Mouse (Mus musculus): ENCODE data around the gene Tmem51. TPM values are rescaled to one million over a fixed set of nuclear protein-coding genes. Genes with fewer than 3 reads are reported as not detected.
A peak's percentile ranks its signal among the peaks of the same experiment; 100 is the strongest.
"Not testable (repeated sequence)": the region's sequence is repeated elsewhere in the genome, so short reads cannot be mapped to it uniquely, and the experiment has no call there.

The Tmem51 gene
- polyA plus RNA-seq, 1 experiment from 2014 or later = 5.1 TPM

DNA sequence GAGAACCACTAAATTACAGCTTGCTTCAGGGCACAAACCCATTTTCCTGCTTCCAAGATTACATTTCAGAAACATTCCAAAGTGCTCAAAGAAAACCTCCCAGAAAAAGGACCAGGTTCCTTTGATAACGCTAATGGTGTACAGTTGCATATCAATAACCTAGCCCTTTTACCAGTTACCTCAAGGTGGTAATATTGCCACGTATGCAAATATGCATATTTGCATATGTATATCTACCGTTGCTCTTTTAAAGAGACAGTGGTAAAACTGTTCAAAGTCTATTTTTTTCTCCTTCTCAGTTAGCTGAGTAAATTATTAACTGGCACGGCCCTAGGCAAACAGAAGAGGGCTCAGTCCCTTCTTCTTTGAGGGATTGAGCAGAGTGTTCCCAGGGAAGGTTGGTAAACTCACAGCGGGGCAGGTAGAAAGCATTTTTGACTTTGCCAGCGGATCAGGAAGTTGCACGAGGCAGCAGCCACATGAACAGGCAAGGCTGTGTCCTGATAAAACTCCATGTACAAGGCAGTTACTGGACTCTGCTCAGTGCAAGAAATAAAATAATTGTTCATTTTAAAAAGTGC is 84.5 kb downstream of the Tmem51 start:
- Histone ChIP-seq H3K4me3 (ENCODE audit: low read depth, low read length) (no peak overlapping the region), H3K4me2 (ENCODE audit: low read depth) (no peak overlapping the region), H3K4me1 (ENCODE audit: control insufficient read depth, insufficient read depth, low read length) (no peaks in the 10 kb centered on the region), H3K9ac (ENCODE audit: low read length) (no peak overlapping the region), H3K9me3 (ENCODE audit: control insufficient read depth, low read length) (no peaks in the 10 kb centered on the region), H3K36me3 (ENCODE audit: control insufficient read depth, insufficient read depth, low read length) (no peaks in the 10 kb centered on the region), H3K27me3 (ENCODE audit: control insufficient read depth, insufficient read depth, low read length) (no peaks in the 10 kb centered on the region), H3K27ac (ENCODE audit: low read depth, low read length) (no peak overlapping the region)
- ATAC-seq (ENCODE audit: insufficient read depth, low FRiP score, low TSS enrichment) (no peak), DNase-seq (ENCODE audit: low spot score) (no peak)
- 47% methylated on average over 7 of the region's 7 CpGs for WGBS

DNA sequence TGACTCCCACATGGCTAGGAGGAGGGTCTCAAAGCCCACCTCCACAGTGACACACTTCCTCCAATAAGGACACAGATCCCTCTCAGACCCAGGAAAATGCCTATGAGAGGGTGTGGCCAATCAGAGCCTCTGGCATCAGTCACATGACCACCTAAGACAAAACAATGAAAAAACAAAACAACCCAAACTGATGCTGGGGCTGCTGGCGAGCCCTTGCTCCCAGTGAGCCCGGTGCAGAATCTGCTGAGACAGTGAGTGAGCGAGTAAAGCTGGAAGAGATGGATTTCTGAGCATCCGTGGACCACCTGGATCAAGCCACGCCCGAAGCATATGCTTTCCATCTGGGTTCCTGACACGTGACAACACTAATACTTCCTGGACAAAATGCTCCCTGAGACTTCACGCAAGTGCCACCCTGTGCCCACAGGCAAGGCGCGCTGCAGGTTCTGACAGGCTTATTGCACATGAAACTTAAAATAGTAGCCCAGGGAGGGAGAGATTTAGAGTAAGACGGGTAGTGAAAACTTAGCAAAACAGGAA is 85.8 kb downstream of the Tmem51 start:
- ATAC-seq (ENCODE audit: insufficient read depth, low FRiP score, low TSS enrichment) = peak; percentile 84
- 31% methylated on average over 11 of the region's 11 CpGs for WGBS

DNA sequence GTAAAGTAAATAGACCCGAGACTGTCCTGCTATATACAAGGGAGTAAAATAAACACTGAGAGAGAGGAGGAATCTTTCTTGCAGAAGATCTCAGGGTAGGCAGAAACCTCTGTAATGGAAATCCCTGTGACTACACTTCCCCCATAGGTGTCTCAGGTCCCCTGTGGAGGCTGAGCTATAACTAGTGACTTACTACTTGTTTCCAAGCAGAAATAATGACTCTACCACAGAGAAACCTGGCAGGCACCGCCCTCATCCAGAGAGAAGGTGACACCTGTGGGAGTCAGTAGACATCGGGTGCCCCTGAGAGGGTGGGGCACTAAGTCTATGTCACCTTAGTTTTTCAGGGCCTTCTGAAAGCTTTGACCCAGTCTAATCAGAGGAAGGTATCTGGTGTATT is 87.2 kb downstream of the Tmem51 start:
- Histone ChIP-seq H3K4me3 (ENCODE audit: low read depth, low read length) (no peak overlapping the region), H3K4me1 (ENCODE audit: control insufficient read depth, insufficient read depth, low read length) (no peaks in the 10 kb centered on the region), H3K9me3 (ENCODE audit: control insufficient read depth, low read length) (no peaks in the 10 kb centered on the region), H3K27ac (ENCODE audit: low read depth, low read length) (no peak overlapping the region), H3K4me2 (ENCODE audit: low read depth) (no peak overlapping the region), H3K27me3 (ENCODE audit: control insufficient read depth, insufficient read depth, low read length) (no peaks in the 10 kb centered on the region), H3K9ac (ENCODE audit: low read length) (no peak overlapping the region), H3K36me3 (ENCODE audit: control insufficient read depth, insufficient read depth, low read length) (no peaks in the 10 kb centered on the region)
- WGBS = 72% methylated on average over 3 of the region's 3 CpGs
- DNase-seq (ENCODE audit: low spot score) (no peak), ATAC-seq (ENCODE audit: insufficient read depth, low FRiP score, low TSS enrichment) (no peak)

More for the DNA sequence above, 85.8 kb downstream of the Tmem51 start:
- H3K9ac ChIP-seq (ENCODE audit: low read length) = peak overlapping the region; percentile 27
- H3K27me3 ChIP-seq (ENCODE audit: control insufficient read depth, insufficient read depth, low read length) = no peaks in the 10 kb centered on the region
- peak overlapping the region; percentile 42 for H3K4me2 ChIP-seq (ENCODE audit: low read depth)
- DNase-seq (ENCODE audit: low spot score) = peak; percentile 50
- H3K27ac ChIP-seq (ENCODE audit: low read depth, low read length) = no peak overlapping the region
- peak overlapping the region; percentile 23; the same call in 1 of the 2 replicates for H3K4me3 ChIP-seq (ENCODE audit: low read depth, low read length)
- no peaks in the 10 kb centered on the region for H3K9me3 ChIP-seq (ENCODE audit: control insufficient read depth, low read length)
- H3K36me3 ChIP-seq (ENCODE audit: control insufficient read depth, insufficient read depth, low read length) = no peaks in the 10 kb centered on the region
- H3K4me1 ChIP-seq (ENCODE audit: control insufficient read depth, insufficient read depth, low read length) = no peaks in the 10 kb centered on the region

DNA sequence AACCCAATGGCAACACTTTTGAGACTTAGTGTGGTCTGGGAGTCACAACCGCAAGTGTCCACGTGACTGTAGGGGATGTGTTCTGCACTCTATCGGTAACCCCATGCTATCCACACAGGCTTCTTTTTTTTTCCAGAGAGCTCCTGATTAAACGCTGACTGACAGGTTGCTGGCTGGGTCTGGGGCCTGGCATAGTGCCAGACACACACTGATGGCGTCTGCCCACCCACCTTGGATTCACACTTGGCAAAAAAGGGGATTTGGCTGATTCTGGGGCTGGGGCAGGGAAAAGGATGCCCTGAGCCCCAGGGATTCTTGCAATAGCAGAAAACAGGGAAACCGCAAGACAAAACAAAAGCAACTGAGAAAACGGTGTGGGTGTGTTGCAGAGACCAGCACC is 88.0 kb downstream of the Tmem51 start:
- no peaks in the 10 kb centered on the region for H3K9me3 ChIP-seq (ENCODE audit: control insufficient read depth, low read length)
- no peak overlapping the region for H3K9ac ChIP-seq (ENCODE audit: low read length)
- H3K36me3 ChIP-seq (ENCODE audit: control insufficient read depth, insufficient read depth, low read length) = no peaks in the 10 kb centered on the region
- WGBS = 87% methylated on average over 7 of the region's 7 CpGs
- ATAC-seq (ENCODE audit: insufficient read depth, low FRiP score, low TSS enrichment) (no peak), DNase-seq (ENCODE audit: low spot score) (no peak)
- no peaks in the 10 kb centered on the region for H3K4me1 ChIP-seq (ENCODE audit: control insufficient read depth, insufficient read depth, low read length)
- no peak overlapping the region for H3K4me3 ChIP-seq (ENCODE audit: low read depth, low read length)
- H3K27me3 ChIP-seq (ENCODE audit: control insufficient read depth, insufficient read depth, low read length) = no peaks in the 10 kb centered on the region
- no peak overlapping the region for H3K27ac ChIP-seq (ENCODE audit: low read depth, low read length)
- H3K4me2 ChIP-seq (ENCODE audit: low read depth) = no peak overlapping the region

DNA sequence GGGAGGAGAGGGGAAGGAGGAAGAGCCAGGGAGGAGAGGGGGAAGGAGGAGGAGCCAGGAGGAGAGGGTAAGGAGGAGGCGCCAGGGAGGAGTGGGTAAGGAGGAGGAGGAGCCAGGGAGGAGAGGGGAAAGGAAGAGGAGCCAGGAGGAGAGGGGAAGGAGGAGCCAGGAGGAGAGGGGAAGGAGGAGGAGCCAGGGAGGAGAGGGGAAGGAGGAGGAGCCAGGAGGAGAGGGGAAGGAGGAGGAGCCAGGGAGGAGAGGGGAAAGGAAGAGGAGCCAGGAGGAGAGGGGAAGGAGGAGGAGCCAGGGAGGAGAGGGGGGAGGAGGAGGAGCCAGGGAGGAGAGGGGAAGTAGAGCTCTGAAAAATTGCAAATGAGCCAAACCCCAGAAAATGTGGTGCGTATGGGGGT is 90.0 kb downstream of the Tmem51 start:
- not testable (repeated sequence) for H3K4me2 ChIP-seq (ENCODE audit: low read depth); DNase-seq (ENCODE audit: low spot score); H3K36me3 ChIP-seq (ENCODE audit: control insufficient read depth, insufficient read depth, low read length); H3K9ac ChIP-seq (ENCODE audit: low read length); H3K27me3 ChIP-seq (ENCODE audit: control insufficient read depth, insufficient read depth, low read length); H3K4me1 ChIP-seq (ENCODE audit: control insufficient read depth, insufficient read depth, low read length); H3K27ac ChIP-seq (ENCODE audit: low read depth, low read length); H3K4me3 ChIP-seq (ENCODE audit: low read depth, low read length); H3K9me3 ChIP-seq (ENCODE audit: control insufficient read depth, low read length); ATAC-seq (ENCODE audit: insufficient read depth, low FRiP score, low TSS enrichment)
- WGBS = 47% methylated on average over 2 of the region's 2 CpGs

DNA sequence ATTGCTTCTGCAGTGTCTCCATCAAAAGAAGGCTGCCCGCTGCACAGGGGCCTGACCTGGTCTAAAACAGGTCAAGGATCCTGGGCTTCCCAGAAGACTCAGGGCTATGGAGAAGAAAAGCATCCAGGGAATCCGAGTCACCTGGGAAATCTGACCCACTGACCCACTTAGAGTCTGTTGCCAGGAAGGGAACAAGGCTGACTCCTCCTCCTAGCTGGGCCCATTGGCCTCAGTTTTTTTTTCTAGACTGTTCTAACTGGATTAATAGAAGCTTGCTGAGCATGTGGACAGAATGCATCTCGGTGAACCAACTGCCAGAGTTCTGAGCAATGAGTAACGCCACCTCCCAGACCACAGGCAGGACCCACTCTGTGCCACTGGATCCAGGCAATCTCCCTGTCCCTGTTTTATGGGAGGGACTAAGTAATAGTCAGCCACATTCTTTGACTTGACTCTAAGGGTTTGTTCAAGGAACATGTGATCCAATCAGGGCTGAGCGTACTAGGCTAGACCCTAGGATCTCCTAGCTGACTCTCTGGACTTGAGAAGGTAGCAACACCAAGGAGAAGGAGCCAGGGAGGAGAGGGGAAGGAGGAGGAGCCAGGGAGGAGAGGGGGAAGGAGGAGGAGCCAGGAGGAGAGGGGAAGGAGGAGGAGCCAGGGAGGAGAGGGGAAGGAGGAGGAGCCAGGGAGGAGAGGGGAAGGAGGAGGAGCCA is 90.6 kb downstream of the Tmem51 start:
- DNase-seq (ENCODE audit: low spot score) = no peak
- Histone ChIP-seq H3K4me1 (ENCODE audit: control insufficient read depth, insufficient read depth, low read length) (no peaks in the 10 kb centered on the region), H3K9me3 (ENCODE audit: control insufficient read depth, low read length) (no peaks in the 10 kb centered on the region), H3K9ac (ENCODE audit: low read length) (no peak overlapping the region), H3K4me3 (ENCODE audit: low read depth, low read length) (no peak overlapping the region), H3K27me3 (ENCODE audit: control insufficient read depth, insufficient read depth, low read length) (no peaks in the 10 kb centered on the region), H3K27ac (ENCODE audit: low read depth, low read length) (no peak overlapping the region), H3K4me2 (ENCODE audit: low read depth) (no peak overlapping the region), H3K36me3 (ENCODE audit: control insufficient read depth, insufficient read depth, low read length) (no peaks in the 10 kb centered on the region)
- ATAC-seq (ENCODE audit: insufficient read depth, low FRiP score, low TSS enrichment) = no peak
- WGBS = 77% methylated on average over 5 of the region's 5 CpGs

DNA sequence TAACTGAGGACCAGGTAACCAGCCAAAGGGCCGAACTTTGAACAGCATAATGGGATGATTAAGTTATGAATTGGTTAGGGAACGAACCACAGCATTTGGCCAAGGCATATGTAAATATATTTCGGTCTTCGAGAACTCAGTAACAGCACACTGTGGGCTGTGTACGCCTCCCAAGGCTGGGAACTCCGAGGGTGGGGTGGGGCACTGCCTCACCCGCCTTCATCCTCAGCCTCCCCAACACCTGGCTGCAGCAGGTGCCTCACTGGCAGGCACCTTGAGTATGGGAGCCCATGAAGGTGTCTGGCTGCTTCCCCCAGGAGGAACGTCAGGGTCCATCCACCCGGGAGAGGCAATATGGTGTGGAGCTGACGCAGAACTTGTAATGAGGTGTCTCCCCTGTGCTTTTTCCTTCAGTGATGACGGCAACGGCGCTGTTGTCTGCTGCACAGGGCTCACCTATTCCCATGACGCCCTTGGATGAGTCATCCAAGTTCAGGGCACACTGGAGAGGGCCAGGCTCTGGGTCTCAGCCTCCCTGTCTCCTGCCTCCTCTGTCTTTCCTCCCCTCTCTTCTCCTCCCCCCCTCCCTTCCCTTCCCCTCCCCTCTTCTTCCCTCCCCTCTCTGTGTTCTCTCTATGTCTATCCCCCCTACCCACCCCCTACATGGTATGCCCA is 91.4 kb downstream of the Tmem51 start:
- no peak overlapping the region for H3K9ac ChIP-seq (ENCODE audit: low read length)
- H3K27ac ChIP-seq (ENCODE audit: low read depth, low read length) = no peak overlapping the region
- no peaks in the 10 kb centered on the region for H3K9me3 ChIP-seq (ENCODE audit: control insufficient read depth, low read length)
- no peaks in the 10 kb centered on the region for H3K27me3 ChIP-seq (ENCODE audit: control insufficient read depth, insufficient read depth, low read length)
- no peaks in the 10 kb centered on the region for H3K4me1 ChIP-seq (ENCODE audit: control insufficient read depth, insufficient read depth, low read length)
- DNase-seq (ENCODE audit: low spot score) (no peak), ATAC-seq (ENCODE audit: insufficient read depth, low FRiP score, low TSS enrichment) (no peak)
- H3K4me2 ChIP-seq (ENCODE audit: low read depth) = no peak overlapping the region
- H3K4me3 ChIP-seq (ENCODE audit: low read depth, low read length) = no peak overlapping the region
- H3K36me3 ChIP-seq (ENCODE audit: control insufficient read depth, insufficient read depth, low read length) = no peaks in the 10 kb centered on the region
- 85% methylated on average over 14 of the region's 14 CpGs for WGBS

DNA sequence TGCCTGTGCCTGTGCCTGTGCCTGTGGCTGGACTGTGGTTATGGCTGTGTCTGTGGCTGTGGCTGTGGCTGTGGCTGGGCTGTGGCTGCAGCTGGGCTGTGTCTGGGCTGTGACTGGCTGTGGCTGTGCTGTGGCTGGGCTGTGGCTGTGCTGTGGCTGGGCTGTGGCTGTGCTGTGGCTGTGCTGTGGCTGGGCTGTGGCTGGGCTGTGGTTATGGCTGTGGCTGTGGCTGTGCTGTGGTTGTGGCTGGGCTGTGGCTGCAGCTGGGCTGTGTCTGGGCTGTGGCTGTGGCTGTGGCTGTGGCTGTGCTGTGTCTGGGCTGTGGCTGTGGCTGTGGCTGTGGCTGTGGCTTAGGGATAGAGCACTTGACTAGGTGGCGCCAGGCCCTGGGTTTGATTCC is 95.9 kb downstream of the Tmem51 start:
- ATAC-seq (ENCODE audit: insufficient read depth, low FRiP score, low TSS enrichment) (no peak), DNase-seq (ENCODE audit: low spot score) (no peak)
- Histone ChIP-seq H3K9ac (ENCODE audit: low read length) (no peak overlapping the region), H3K27ac (ENCODE audit: low read depth, low read length) (no peak overlapping the region), H3K4me1 (ENCODE audit: control insufficient read depth, insufficient read depth, low read length) (no peaks in the 10 kb centered on the region), H3K36me3 (ENCODE audit: control insufficient read depth, insufficient read depth, low read length) (no peaks in the 10 kb centered on the region), H3K27me3 (ENCODE audit: control insufficient read depth, insufficient read depth, low read length) (no peaks in the 10 kb centered on the region), H3K4me3 (ENCODE audit: low read depth, low read length) (no peak overlapping the region), H3K9me3 (ENCODE audit: control insufficient read depth, low read length) (no peaks in the 10 kb centered on the region), H3K4me2 (ENCODE audit: low read depth) (no peak overlapping the region)
- 94% methylated on average over 1 of the region's 1 CpGs for WGBS
